Mouse (Mus musculus): ENCODE measurements at regions not wholly inside any gene's neighbourhood (a gene's known extent, or its start where the extent isn't known, plus 50 kb on each side); places are given as distances from the start of the nearest gene placed in this dataset.

DNA sequence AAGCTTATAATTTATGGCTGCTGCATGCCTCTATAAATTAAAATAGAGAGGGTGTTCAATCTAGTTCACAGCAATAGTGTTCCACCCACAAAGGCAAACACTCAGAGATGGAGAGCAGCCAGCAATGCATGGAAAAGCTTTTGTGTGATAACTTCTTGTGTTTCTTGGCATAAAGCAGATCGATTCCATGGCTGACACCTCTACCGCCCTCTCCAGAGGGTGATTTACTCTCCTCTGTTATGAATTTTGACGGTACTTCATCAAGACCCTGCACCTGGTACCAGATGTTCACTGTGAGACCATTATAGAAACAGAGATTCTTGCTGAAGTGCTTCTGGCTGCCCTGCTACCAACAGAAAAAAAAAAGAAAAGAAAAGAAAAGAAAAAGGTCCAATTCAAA, 54.1 kb upstream of the Btc start:
- no peak for ATAC-seq
- POLR2A ChIA-PET: no interaction called here

DNA sequence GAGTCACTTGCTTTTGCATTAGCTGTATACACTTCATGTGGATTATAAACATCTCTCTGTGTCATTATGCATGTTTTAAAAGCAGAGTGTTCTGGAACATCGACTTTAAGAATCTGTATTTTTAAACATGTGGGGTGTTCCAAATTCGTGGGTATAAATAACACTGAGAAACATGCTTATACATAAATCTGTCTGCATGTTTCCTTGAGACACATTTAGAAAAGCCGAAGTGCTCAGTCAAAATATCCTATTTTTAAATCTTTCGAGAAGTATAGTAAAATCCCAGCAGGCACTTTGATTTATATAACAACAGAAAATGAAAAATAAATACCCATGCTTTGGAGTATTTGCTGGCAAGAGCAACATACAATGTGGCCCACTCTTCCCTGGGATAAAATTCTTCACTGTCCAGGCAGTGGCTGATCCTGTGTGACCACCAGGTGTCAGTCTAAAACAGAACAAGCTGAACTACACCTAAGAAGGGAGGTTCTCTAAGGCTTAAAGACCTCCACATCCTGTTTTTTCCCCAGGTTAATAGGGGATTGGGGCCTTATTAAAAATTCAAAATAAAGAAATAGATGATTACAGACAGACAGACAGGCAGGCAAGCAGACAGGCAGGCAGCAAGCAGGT, 52.4 kb upstream of the Parm1 start:
- no peak for ATAC-seq
- peak; percentile 13 for DNase-seq (ENCODE audit: low read depth, low spot score)
- peaks cover 5% of the 10 kb centered on the region for H3K27me3 ChIP-seq

More for the DNA sequence above, 54.1 kb upstream of the Btc start:
- in situ Hi-C loops (cut with MboI; ENCODE audit: low pct_unique_long_range_greater_than_20kb): no loop called here
- H3K27me3 ChIP-seq: peaks cover 8% of the 10 kb centered on the region
- no peak for TF ChIP-seq CTCF (IDR thresholded peaks at IDR 0.05)
- DNase-seq (ENCODE audit: low read depth, low spot score): no peak
- CTCF ChIA-PET: no interaction called here

More for the DNA sequence above, 52.4 kb upstream of the Parm1 start:
- peak; percentile 89 for TF ChIP-seq CTCF (IDR thresholded peaks at IDR 0.05)
- CTCF ChIA-PET: interaction anchor here (1.4 to 2.4 kb wide), 4 partner anchors 11 to 396 kb away, joined by 5 to 10 read pairs (median 6); partner anchors contain the start of gene Parm1
- POLR2A ChIA-PET: no interaction called here
- in situ Hi-C loops (cut with MboI; ENCODE audit: low pct_unique_long_range_greater_than_20kb): no loop called here
